Mouse (Mus musculus): ENCODE results near the gene Gtf3c5. TPM values are rescaled to one million over a fixed set of nuclear protein-coding genes. Genes with fewer than 3 reads are reported as not detected.

Gtf3c5 gene
- total and polyA plus RNA-seq, 2 experiments, result 2.9 to 7.8 TPM

GRCm38 (mm10) chr2:28537995-28538816 lies 45.3 kb downstream of the Gtf3c5 start:
- no peak overlapping the region for H3K9ac ChIP-seq (ENCODE audit: low read depth, low read length)
- 90% methylated on average over 8 of the region's 8 CpGs for WGBS
- DNase-seq (ENCODE audit: extremely low read depth, low read depth, low spot score), result no peak

GRCm38 (mm10) chr2:28537634-28537920 lies 46.0 kb downstream of the Gtf3c5 start:
- H3K4me3 ChIP-seq (ENCODE audit: insufficient read depth, low read depth, low read length), result no peak overlapping the region
- H3K27ac ChIP-seq (replicated peaks; ENCODE audit: insufficient read depth, low read depth, low read length), result no peak overlapping the region
- no peak for DNase-seq (ENCODE audit: extremely low read depth, low read depth, low spot score)
- 76% methylated on average over 4 of the region's 4 CpGs for WGBS
- no peaks in the 10 kb centered on the region for H3K27me3 ChIP-seq (ENCODE audit: control insufficient read depth, insufficient read depth, low read length)
- H3K4me1 ChIP-seq (ENCODE audit: control insufficient read depth, insufficient read depth, low read length), result 0 out of 2 replicates have a peak, but pooled peaks cover 4% of the 10 kb centered on the region
- no peaks in the 10 kb centered on the region for H3K36me3 ChIP-seq (ENCODE audit: control insufficient read depth, insufficient read depth, low read length)
- H3K79me2 ChIP-seq (ENCODE audit: control insufficient read depth, insufficient read depth, low read length), result no peaks in the 10 kb centered on the region
- TF ChIP-seq POLR2A (IDR thresholded peaks at IDR 0.05; ENCODE audit: extremely low read depth, insufficient read depth, low read length) (no peak), CTCF (IDR thresholded peaks at IDR 0.05; ENCODE audit: low read depth, low read length) (no peak)
- no peak overlapping the region for H3K9ac ChIP-seq (ENCODE audit: low read depth, low read length)

More at GRCm38 (mm10) chr2:28537995-28538816, 45.3 kb downstream of the Gtf3c5 start:
- no peaks in the 10 kb centered on the region for H3K36me3 ChIP-seq (ENCODE audit: control insufficient read depth, insufficient read depth, low read length)
- H3K27me3 ChIP-seq (ENCODE audit: control insufficient read depth, insufficient read depth, low read length), result no peaks in the 10 kb centered on the region
- H3K79me2 ChIP-seq (ENCODE audit: control insufficient read depth, insufficient read depth, low read length), result no peaks in the 10 kb centered on the region
- TF ChIP-seq CTCF (IDR thresholded peaks at IDR 0.05; ENCODE audit: low read depth, low read length), result no peak
- no peak overlapping the region for H3K4me3 ChIP-seq (ENCODE audit: insufficient read depth, low read depth, low read length)
- no peak overlapping the region for H3K27ac ChIP-seq (replicated peaks; ENCODE audit: insufficient read depth, low read depth, low read length)
- H3K4me1 ChIP-seq (ENCODE audit: control insufficient read depth, insufficient read depth, low read length), result 0 out of 2 replicates have a peak, but pooled peaks cover 2% of the 10 kb centered on the region

- 77% methylated on average over 11 of the region's 11 CpGs for WGBS
- Histone ChIP-seq H3K79me2 (ENCODE audit: control insufficient read depth, insufficient read depth, low read length) (no peaks in the 10 kb centered on the region), H3K4me3 (ENCODE audit: insufficient read depth, low read depth, low read length) (no peak overlapping the region), H3K36me3 (ENCODE audit: control insufficient read depth, insufficient read depth, low read length) (no peaks in the 10 kb centered on the region), H3K4me1 (ENCODE audit: control insufficient read depth, insufficient read depth, low read length) (0 out of 2 replicates have a peak, but pooled peaks cover 4% of the 10 kb centered on the region), H3K9ac (ENCODE audit: low read depth, low read length) (no peak overlapping the region), H3K27me3 (ENCODE audit: control insufficient read depth, insufficient read depth, low read length) (no peaks in the 10 kb centered on the region), H3K27ac (replicated peaks; ENCODE audit: insufficient read depth, low read depth, low read length) (peak overlapping the region; percentile 3; the same call in 1 of the 2 replicates)
- no peak for TF ChIP-seq CTCF (IDR thresholded peaks at IDR 0.05; ENCODE audit: low read depth, low read length)
- TF ChIP-seq POLR2A (IDR thresholded peaks at IDR 0.05; ENCODE audit: extremely low read depth, insufficient read depth, low read length), result no peak
- DNase-seq (ENCODE audit: extremely low read depth, low read depth, low spot score), result no peak
Measured at GRCm38 (mm10) chr2:28536766-28537633, 46.6 kb downstream of the Gtf3c5 start.

GRCm38 (mm10) chr2:28536166-28536565 lies 47.4 kb downstream of the Gtf3c5 start:
- Histone ChIP-seq H3K4me1 (ENCODE audit: control insufficient read depth, insufficient read depth, low read length) (0 out of 2 replicates have a peak, but pooled peaks cover 4% of the 10 kb centered on the region), H3K9ac (ENCODE audit: low read depth, low read length) (no peak overlapping the region), H3K4me3 (ENCODE audit: insufficient read depth, low read depth, low read length) (no peak overlapping the region), H3K79me2 (ENCODE audit: control insufficient read depth, insufficient read depth, low read length) (no peaks in the 10 kb centered on the region), H3K27me3 (ENCODE audit: control insufficient read depth, insufficient read depth, low read length) (no peaks in the 10 kb centered on the region), H3K27ac (replicated peaks; ENCODE audit: insufficient read depth, low read depth, low read length) (0 out of 2 replicates have a peak overlapping the region, but pooled peaks have one; percentile 3), H3K36me3 (ENCODE audit: control insufficient read depth, insufficient read depth, low read length) (no peaks in the 10 kb centered on the region)
- 57% methylated on average over 4 of the region's 4 CpGs for WGBS
- TF ChIP-seq POLR2A (IDR thresholded peaks at IDR 0.05; ENCODE audit: extremely low read depth, insufficient read depth, low read length) (no peak), CTCF (IDR thresholded peaks at IDR 0.05; ENCODE audit: low read depth, low read length) (no peak)
- DNase-seq (ENCODE audit: extremely low read depth, low read depth, low spot score), result no peak

GRCm38 (mm10) chr2:28535650-28536049 lies 47.9 kb downstream of the Gtf3c5 start:
- 67% methylated on average over 7 of the region's 7 CpGs for WGBS
- TF ChIP-seq CTCF (IDR thresholded peaks at IDR 0.05; ENCODE audit: low read depth, low read length) (no peak), POLR2A (IDR thresholded peaks at IDR 0.05; ENCODE audit: extremely low read depth, insufficient read depth, low read length) (no peak)
- no peak for DNase-seq (ENCODE audit: extremely low read depth, low read depth, low spot score)
- H3K36me3 ChIP-seq (ENCODE audit: control insufficient read depth, insufficient read depth, low read length), result no peaks in the 10 kb centered on the region
- no peaks in the 10 kb centered on the region for H3K27me3 ChIP-seq (ENCODE audit: control insufficient read depth, insufficient read depth, low read length)
- 0 out of 2 replicates have a peak, but pooled peaks cover 4% of the 10 kb centered on the region for H3K4me1 ChIP-seq (ENCODE audit: control insufficient read depth, insufficient read depth, low read length)
- H3K4me3 ChIP-seq (ENCODE audit: insufficient read depth, low read depth, low read length), result no peak overlapping the region
- H3K9ac ChIP-seq (ENCODE audit: low read depth, low read length), result no peak overlapping the region
- H3K27ac ChIP-seq (replicated peaks; ENCODE audit: insufficient read depth, low read depth, low read length), result 0 out of 2 replicates have a peak overlapping the region, but pooled peaks have one; percentile 23
- no peaks in the 10 kb centered on the region for H3K79me2 ChIP-seq (ENCODE audit: control insufficient read depth, insufficient read depth, low read length)
